Mouse (Mus musculus): Measurements from ENCODE around the gene Fbxl13. TPM values are rescaled to one million over a fixed set of nuclear protein-coding genes. Genes with fewer than 3 reads are reported as not detected.
"Not testable (repeated sequence)": the region's sequence is repeated elsewhere in the genome, so short reads cannot be mapped to it uniquely, and the experiment has no call there.

The Fbxl13 gene
- total and polyA plus RNA-seq, 2 experiments from 2014 or later: 0.29 to 0.46 TPM

GRCm38 (mm10) chr5:21599961-21600360, 45.5 kb downstream of the Fbxl13 start:
- Histone ChIP-seq H3K27me3 (ENCODE audit: insufficient read depth, low read length) (no peaks in the 10 kb centered on the region), H3K36me3 (ENCODE audit: insufficient read depth) (no peaks in the 10 kb centered on the region), H3K9me3 (ENCODE audit: low read length) (no peaks in the 10 kb centered on the region), H3K4me1 (ENCODE audit: insufficient read depth) (no peaks in the 10 kb centered on the region), H3K27ac (ENCODE audit: low read depth, low read length) (no peak overlapping the region), H3K4me2 (ENCODE audit: low read depth) (no peak overlapping the region), H3K4me3 (ENCODE audit: low read depth, low read length) (no peak overlapping the region), H3K9ac (no peak overlapping the region)
- no peak for TF ChIP-seq CTCF (IDR thresholded peaks at IDR 0.05; ENCODE audit: low read depth)
- no peak for DNase-seq
- 96% methylated on average over 4 of the region's 4 CpGs for WGBS
- no peak for ATAC-seq

GRCm38 (mm10) chr5:21599536-21599935, 45.9 kb downstream of the Fbxl13 start:
- not testable (repeated sequence) for H3K4me1 ChIP-seq (ENCODE audit: insufficient read depth); H3K4me3 ChIP-seq (ENCODE audit: low read depth, low read length); H3K36me3 ChIP-seq (ENCODE audit: insufficient read depth); DNase-seq; H3K27ac ChIP-seq (ENCODE audit: low read depth, low read length); H3K4me2 ChIP-seq (ENCODE audit: low read depth); H3K9me3 ChIP-seq (ENCODE audit: low read length); H3K9ac ChIP-seq; H3K27me3 ChIP-seq (ENCODE audit: insufficient read depth, low read length); ATAC-seq
- WGBS: 77% methylated on average over 2 of the region's 2 CpGs

GRCm38 (mm10) chr5:21593201-21593709, 52.2 kb downstream of the Fbxl13 start:
- Histone ChIP-seq H3K9ac (no peak overlapping the region), H3K9me3 (ENCODE audit: low read length) (no peaks in the 10 kb centered on the region), H3K36me3 (ENCODE audit: insufficient read depth) (no peaks in the 10 kb centered on the region), H3K4me3 (ENCODE audit: low read depth, low read length) (no peak overlapping the region), H3K27me3 (ENCODE audit: insufficient read depth, low read length) (no peaks in the 10 kb centered on the region), H3K27ac (ENCODE audit: low read depth, low read length) (no peak overlapping the region), H3K4me2 (ENCODE audit: low read depth) (no peak overlapping the region), H3K4me1 (ENCODE audit: insufficient read depth) (no peaks in the 10 kb centered on the region)
- no peak for TF ChIP-seq CTCF (IDR thresholded peaks at IDR 0.05; ENCODE audit: low read depth)
- DNase-seq (no peak), ATAC-seq (peak; percentile 36; the same call in 1 of the 2 replicates)
- WGBS: 81% methylated on average over 9 of the region's 9 CpGs

GRCm38 (mm10) chr5:21592106-21592505, 53.3 kb downstream of the Fbxl13 start:
- H3K27me3 ChIP-seq (ENCODE audit: insufficient read depth, low read length): no peaks in the 10 kb centered on the region
- no peaks in the 10 kb centered on the region for H3K4me1 ChIP-seq (ENCODE audit: insufficient read depth)
- no peak for DNase-seq
- H3K4me2 ChIP-seq (ENCODE audit: low read depth): no peak overlapping the region
- ATAC-seq: no peak
- no peak overlapping the region for H3K9ac ChIP-seq
- H3K4me3 ChIP-seq (ENCODE audit: low read depth, low read length): no peak overlapping the region
- H3K36me3 ChIP-seq (ENCODE audit: insufficient read depth): no peaks in the 10 kb centered on the region
- no peak for TF ChIP-seq CTCF (IDR thresholded peaks at IDR 0.05; ENCODE audit: low read depth)
- WGBS: 87% methylated on average over 2 of the region's 2 CpGs
- no peaks in the 10 kb centered on the region for H3K9me3 ChIP-seq (ENCODE audit: low read length)
- H3K27ac ChIP-seq (ENCODE audit: low read depth, low read length): no peak overlapping the region

- no peak overlapping the region for H3K4me3 ChIP-seq (ENCODE audit: low read depth, low read length)
- no peaks in the 10 kb centered on the region for H3K4me1 ChIP-seq (ENCODE audit: insufficient read depth)
- no peaks in the 10 kb centered on the region for H3K27me3 ChIP-seq (ENCODE audit: insufficient read depth, low read length)
- no peaks in the 10 kb centered on the region for H3K36me3 ChIP-seq (ENCODE audit: insufficient read depth)
- no peak overlapping the region for H3K27ac ChIP-seq (ENCODE audit: low read depth, low read length)
- 91% methylated on average over 13 of the region's 13 CpGs for WGBS
- H3K9ac ChIP-seq: no peak overlapping the region
- no peak overlapping the region for H3K4me2 ChIP-seq (ENCODE audit: low read depth)
- ATAC-seq: no peak
- no peak for TF ChIP-seq CTCF (IDR thresholded peaks at IDR 0.05; ENCODE audit: low read depth)
- no peak for DNase-seq
- H3K9me3 ChIP-seq (ENCODE audit: low read length): no peaks in the 10 kb centered on the region
These were observed 57.2 kb downstream of the Fbxl13 start for GRCm38 (mm10) chr5:21588220-21588619.

- Histone ChIP-seq H3K9ac (no peak overlapping the region), H3K27ac (ENCODE audit: low read depth, low read length) (no peak overlapping the region), H3K27me3 (ENCODE audit: insufficient read depth, low read length) (no peaks in the 10 kb centered on the region), H3K4me2 (ENCODE audit: low read depth) (no peak overlapping the region), H3K9me3 (ENCODE audit: low read length) (no peaks in the 10 kb centered on the region), H3K36me3 (ENCODE audit: insufficient read depth) (no peaks in the 10 kb centered on the region), H3K4me3 (ENCODE audit: low read depth, low read length) (no peak overlapping the region), H3K4me1 (ENCODE audit: insufficient read depth) (no peaks in the 10 kb centered on the region)
- no peak for TF ChIP-seq CTCF (IDR thresholded peaks at IDR 0.05; ENCODE audit: low read depth)
- 84% methylated on average over 7 of the region's 7 CpGs for WGBS
- DNase-seq (no peak), ATAC-seq (no peak)
These were observed 57.8 kb downstream of the Fbxl13 start for GRCm38 (mm10) chr5:21587683-21588082.

- no peak overlapping the region for H3K9ac ChIP-seq
- no peaks in the 10 kb centered on the region for H3K36me3 ChIP-seq (ENCODE audit: insufficient read depth)
- no peak overlapping the region for H3K4me3 ChIP-seq (ENCODE audit: low read depth, low read length)
- 55% methylated on average over 6 of the region's 6 CpGs for WGBS
- TF ChIP-seq CTCF (IDR thresholded peaks at IDR 0.05; ENCODE audit: low read depth): peak; percentile 71
- peak; percentile 32; the same call in 1 of the 2 replicates for ATAC-seq
- no peaks in the 10 kb centered on the region for H3K4me1 ChIP-seq (ENCODE audit: insufficient read depth)
- DNase-seq: peak; percentile 58
- H3K4me2 ChIP-seq (ENCODE audit: low read depth): no peak overlapping the region
- no peaks in the 10 kb centered on the region for H3K9me3 ChIP-seq (ENCODE audit: low read length)
- H3K27ac ChIP-seq (ENCODE audit: low read depth, low read length): no peak overlapping the region
- H3K27me3 ChIP-seq (ENCODE audit: insufficient read depth, low read length): no peaks in the 10 kb centered on the region
These were observed 58.7 kb downstream of the Fbxl13 start for GRCm38 (mm10) chr5:21586763-21587162.
